Mouse (Mus musculus) small intestine, adult 2 months (tissue): Measurements from ENCODE around the gene Sacm1l.

Experiments
- CTCF ChIP-seq: fragments of 200-500 bp; IDR thresholded peaks from 2 replicates; pipeline ENCODE4 v1.5.1; 2012; ENCODE audit warnings: low read depth, mild to moderate bottlenecking, control low read depth, inconsistent platforms, low read length, moderate library complexity, mixed read lengths; ENCODE audit not compliant: insufficient replicate concordance, insufficient read length; ENCODE audit errors: extremely low read depth
- POLR2A ChIP-seq: fragments of 200-500 bp; IDR thresholded peaks from 2 replicates; pipeline ENCODE4 v1.6.1; 2012; ENCODE audit warnings: low read depth, mild to moderate bottlenecking, control low read depth, inconsistent platforms, low read length, moderate library complexity

DNA sequence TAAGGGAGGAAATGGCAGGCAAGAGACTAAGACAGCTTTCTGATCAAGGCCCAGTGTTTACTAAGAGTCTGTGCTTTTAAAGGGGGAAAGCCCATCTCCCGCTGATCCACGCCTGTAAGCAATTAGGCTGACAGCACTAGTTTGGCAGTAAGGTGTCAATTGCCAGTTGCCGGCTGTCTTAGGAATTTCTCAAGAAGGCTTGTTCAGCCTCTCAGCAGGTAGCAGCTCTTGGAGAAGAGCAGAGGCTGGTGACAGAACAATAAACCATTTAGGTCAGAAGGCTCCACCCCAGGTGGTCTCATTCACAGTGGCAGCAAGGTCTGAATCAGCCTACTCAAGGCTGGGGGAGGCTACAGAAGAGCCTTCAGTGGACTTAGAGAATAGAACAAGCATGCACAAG is 25.0 kb downstream of the Sacm1l start:
- TF ChIP-seq POLR2A, result no peak
- TF ChIP-seq CTCF, result no peak
